Mouse (Mus musculus) liver, embryonic 18 days (tissue): ENCODE measurements around the gene Lancl2. TPM values are rescaled to one million over a fixed set of nuclear protein-coding genes. Genes with fewer than 3 reads are reported as not detected.

ENCODE experiments used
- polyA plus RNA-seq: library from polyadenylated mRNA; depleted of rRNA; stranded (reverse); fragments of >200 nt; gene quantifications from 2 replicates; pipeline ENCODE4 v1.2.3, GENCODE M21; 2012; rRNA removed

Lancl2 gene
- polyA plus RNA-seq: 4.5 and 4.6 TPM in 2 replicates

DNA sequence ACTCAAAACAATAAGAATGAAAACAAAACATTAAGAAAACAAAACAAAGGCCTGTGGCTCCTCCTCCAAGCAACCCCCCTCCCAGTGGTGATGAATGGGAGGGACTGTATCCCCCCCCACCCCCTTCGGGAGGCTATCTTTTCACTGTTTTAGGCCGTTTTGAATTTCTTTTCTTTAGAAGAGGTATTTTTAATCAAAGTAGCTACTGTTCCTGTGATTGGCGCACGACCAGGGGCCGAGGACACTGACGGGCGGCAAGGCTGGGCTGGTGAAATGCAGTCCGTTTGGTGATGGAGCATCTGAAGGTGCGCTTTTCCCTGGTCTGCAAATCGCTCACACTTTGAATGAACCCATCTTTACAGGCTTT is at the start of gene Lancl2:
Gene Lancl2 (plus strand): TSS at position 165 of the 367 bp plus-strand sequence.

DNA sequence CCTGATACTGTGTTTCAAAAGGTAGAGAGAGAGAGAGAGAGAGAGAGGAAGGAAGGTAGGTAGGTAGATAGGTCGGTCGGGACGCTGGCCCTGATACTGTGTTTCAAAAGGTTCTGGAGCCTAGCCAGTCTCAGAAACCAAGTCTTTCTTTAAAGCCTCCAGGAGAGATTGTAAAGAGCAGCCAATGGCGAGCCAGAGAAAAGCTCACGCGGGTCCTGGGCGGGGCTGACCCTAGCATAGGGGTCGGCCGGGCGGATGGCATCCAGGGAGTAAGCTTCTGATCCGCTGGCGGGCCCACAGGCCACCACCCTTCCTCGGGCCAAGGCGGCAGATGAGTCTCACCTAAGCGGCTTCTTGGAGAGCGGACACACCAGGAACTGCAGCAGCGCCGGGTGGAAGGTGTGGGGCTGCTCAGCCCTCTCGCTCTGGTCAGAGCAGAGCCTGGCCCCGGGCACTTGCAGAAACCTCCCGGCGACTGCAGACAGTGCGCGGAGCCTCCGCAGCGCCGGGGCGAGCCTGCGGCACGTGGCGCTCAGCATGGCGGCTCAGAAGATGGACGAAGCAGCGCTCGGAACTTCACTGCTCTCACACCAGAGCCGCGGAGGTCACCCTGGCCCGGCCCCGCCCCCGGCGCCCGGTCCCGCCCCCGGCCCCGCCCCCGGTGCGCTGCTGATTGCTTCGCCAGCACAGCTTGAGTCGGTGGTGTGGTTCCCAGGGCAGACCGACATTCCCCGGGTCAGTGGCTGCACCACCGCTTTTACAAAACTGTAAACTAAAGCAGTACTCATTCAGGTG is 10.7 kb upstream of the Lancl2 start, which contains the start of gene Pyurf:
Gene Pyurf (minus strand): TSS at position 612 of the 795 bp plus-strand sequence.

Other genes with a start within 250 kb of the Lancl2 start
- 9.5 and 10.0 TPM in 2 replicates for gene Ppm1k, start 167.1 kb upstream of the Lancl2 start, polyA plus RNA-seq
- 4.5 and 6.0 TPM in 2 replicates for gene Herc6, start 121.5 kb upstream of the Lancl2 start, polyA plus RNA-seq
- 9.2 and 10.2 TPM in 2 replicates for gene Pyurf, start 10.5 kb upstream of the Lancl2 start, polyA plus RNA-seq
- 19.5 and 21.8 TPM in 2 replicates for gene Vopp1, start 122.6 kb downstream of the Lancl2 start, polyA plus RNA-seq
- not detected in 2 replicates for gene Vmn1r21, start 147.8 kb downstream of the Lancl2 start, polyA plus RNA-seq
- gene Vmn1r22, start 205.5 kb downstream of the Lancl2 start, polyA plus RNA-seq: not detected in 2 replicates
- not detected in 2 replicates for gene Vmn1r23, start 224.3 kb downstream of the Lancl2 start, polyA plus RNA-seq